Mouse (Mus musculus) gastrocnemius, postnatal 10 days (tissue): ENCODE results near the gene Asb10. TPM values are rescaled to one million over a fixed set of nuclear protein-coding genes. Genes with fewer than 3 reads are reported as not detected.
A peak's percentile ranks its signal among the peaks of the same experiment; 100 is the strongest.
"Not testable (repeated sequence)": the region's sequence is repeated elsewhere in the genome, so short reads cannot be mapped to it uniquely, and the experiment has no call there.

Source experiments
- DNase-seq: peaks from one replicate; pipeline ENCODE4 v3.0.0; 2021; ENCODE audit warnings: mixed read lengths
- long read RNA-seq, 2 experiments: library from polyadenylated mRNA; stranded (forward); transcript quantifications; one replicate each; pipeline ENCODE4 v2.0.0; 2021
- total RNA-seq, 2 experiments: library from RNA; stranded (reverse); gene quantifications; 2 replicates each; pipeline ENCODE4 v1.2.3; 2021

Gene Asb10
- 10 to 100 TPM; 31.3 to 37.4 TPM for total RNA-seq
- long read RNA-seq, experiment 1, transcript Asb10-201 (6 exons, 2,327 nt), result major isoform, 19 of 31 reads
- long read RNA-seq, experiment 1, partial matches to known transcripts, result 6 of 31 reads
- long read RNA-seq, experiment 1, other reads (novel, unspliced or antisense), result 6 of 31 reads
- long read RNA-seq, experiment 2, transcript Asb10-201 (6 exons, 2,327 nt), result major isoform, 36 of 53 reads
- long read RNA-seq, experiment 2, partial matches to known transcripts, result 7 of 53 reads
- long read RNA-seq, experiment 2, other reads (novel, unspliced or antisense), result 10 of 53 reads

DNA sequence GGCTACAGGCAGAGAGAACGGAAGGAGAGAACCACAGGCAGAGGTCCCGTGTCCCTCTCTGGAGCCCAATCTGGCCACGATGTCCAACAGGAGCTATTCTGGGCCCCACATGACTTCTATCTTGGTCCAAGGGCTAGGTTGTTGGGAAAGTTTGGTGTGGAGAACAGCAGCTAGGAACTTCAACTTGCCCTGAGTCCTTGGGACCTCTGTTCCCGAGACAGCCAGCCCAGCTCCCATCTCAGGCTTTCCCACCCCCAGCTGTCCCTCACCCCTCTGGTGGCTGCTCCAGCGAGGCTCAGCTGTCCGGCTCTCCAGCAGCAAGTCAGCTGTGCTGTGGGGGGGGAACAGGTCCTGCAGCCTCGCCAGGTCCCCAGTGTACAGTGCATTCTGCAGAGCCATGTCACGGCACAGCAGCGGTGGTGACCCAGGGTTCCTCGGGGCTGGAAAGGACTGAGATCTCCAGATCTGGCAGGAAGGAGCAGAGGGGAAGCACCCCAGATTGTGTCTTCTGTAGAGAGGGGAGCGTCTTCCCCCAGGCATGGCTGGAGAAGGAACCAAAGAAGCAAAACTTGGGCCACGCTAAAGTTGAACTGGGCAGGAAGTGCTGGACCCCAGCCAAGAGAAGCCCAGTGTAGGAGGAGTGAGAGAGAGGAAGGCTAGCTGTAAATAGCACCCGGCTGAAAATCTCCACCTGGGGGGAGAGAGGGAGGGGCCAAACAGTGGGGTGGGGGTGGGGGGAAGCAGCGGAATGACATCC, at the start of gene Asb10:
TSS of gene Asb10 (minus strand) at position 592 of the 757 bp plus-strand sequence.
- peak; percentile 79 for DNase-seq

DNA sequence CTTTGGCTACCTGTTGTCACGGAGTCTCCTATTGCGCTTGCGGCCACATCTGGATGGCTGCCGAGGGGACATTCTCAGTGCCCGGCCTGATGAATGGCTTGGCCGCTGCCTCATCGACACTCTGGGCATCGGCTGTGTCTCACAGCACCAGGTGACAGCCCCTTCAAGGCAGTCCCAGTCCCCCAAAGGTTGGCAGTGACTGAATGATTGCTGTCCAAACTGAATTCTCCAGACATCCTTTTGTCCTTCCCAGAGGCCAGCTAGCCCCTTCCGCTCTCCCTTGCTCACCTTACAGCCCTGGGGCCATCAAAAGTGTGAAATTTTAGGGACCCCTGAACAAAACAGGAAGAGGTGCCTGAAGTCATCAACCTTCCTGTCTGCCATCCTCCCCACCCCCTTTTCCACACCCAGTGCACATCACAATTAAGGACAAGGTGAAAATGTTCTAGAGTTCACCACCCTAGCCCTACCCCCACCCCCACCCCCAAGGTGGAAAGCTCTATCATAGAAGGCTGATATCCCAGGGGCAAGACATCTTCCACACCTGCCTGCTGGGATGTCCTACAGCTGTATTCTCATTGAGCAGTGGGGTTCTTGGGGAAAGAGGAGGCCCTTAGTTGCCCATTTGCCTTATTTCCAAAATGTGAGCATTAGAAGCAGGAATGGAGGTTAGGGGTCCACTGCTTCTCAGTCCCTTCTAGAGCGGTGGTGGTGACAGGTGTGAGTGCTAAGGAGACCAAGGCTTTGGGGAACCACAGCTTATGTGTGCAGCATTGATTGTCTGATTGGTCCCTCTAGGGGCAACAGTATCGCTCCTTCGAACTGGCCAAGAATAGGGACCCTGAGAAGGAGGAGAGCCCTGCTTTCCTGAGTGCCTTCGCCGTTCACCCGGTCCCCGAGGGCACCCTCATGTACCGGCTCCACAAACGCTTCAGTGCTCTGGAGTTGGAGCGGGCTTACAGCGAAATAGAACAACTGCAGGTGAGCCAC, 49.0 kb upstream of the Asb10 start:
- DNase-seq, result no peak

DNA sequence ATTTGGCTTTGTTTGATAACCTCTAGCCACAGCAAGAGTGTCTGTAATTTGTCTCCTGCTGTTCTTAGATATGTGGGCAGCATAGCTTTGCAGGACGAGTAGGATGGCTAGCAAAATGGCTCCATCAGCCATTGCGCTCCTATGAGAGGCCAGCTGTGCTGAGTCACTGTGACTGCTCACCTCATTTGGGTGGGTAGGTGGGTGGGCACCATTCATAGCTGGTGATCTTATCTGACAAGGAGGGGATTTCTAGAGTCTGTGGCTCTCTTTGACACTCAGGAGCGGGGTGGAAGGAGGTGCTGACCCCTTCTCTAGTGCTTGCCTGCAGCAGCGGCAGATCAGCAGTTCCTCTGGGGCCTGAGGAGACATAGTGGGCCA, 46.4 kb upstream of the Asb10 start:
- no peak for DNase-seq

DNA sequence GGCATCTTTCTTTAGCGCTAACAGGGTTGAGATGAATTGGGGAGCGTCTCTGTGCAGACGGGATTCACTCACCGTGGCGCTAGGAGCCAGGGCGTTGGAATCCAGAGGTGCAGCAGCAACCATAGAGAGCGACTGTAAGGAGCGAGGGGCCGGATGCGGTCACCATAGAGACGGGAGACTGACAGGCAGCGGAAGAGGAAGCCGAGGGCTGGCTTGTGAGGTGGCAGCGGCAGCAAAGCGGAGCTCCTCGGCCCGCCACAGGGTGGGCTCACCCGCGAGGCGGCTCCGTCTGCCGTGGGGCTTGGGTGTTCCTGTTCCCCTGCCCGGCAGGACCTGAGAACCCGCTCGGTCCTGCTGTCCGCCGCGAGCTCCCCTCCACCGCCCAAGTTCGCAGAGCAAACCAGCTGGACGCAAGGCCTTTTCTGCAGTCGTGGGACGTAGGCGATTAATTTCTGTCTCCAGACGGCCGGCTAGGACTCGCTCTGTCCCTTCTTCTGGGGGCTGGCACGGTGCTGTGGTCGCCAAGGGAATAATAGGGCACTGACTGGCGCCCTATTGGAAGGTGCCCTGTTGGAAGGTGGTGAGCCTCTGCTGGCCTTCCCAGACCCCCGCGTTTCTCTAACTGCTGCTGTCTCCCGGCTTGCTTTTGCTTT, 45.9 kb upstream of the Asb10 start, which contains the start of gene Chpf2:
TSS of gene Chpf2 (plus strand) at position 195 of the 653 bp plus-strand sequence.
- peak; percentile 73 for DNase-seq

DNA sequence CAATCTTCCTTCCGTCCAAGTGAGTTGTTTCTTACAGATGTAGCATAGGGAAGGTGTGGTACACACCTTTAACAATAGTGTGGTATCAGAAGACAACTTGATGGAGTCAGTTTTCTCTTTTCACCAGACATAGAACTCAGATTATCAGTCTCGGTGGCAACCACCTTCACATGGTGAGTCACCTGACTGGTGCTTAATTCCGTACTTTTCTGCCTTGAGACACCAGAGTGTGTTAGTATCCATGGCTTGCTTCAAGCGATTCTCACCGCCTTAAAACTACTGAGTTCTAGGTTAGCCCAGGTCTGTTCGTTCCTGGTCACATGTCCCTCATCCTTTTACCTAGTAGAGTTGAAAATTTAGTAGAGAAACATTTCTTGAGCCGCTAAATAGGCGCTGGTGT, 45.3 kb upstream of the Asb10 start:
- no peak for DNase-seq

DNA sequence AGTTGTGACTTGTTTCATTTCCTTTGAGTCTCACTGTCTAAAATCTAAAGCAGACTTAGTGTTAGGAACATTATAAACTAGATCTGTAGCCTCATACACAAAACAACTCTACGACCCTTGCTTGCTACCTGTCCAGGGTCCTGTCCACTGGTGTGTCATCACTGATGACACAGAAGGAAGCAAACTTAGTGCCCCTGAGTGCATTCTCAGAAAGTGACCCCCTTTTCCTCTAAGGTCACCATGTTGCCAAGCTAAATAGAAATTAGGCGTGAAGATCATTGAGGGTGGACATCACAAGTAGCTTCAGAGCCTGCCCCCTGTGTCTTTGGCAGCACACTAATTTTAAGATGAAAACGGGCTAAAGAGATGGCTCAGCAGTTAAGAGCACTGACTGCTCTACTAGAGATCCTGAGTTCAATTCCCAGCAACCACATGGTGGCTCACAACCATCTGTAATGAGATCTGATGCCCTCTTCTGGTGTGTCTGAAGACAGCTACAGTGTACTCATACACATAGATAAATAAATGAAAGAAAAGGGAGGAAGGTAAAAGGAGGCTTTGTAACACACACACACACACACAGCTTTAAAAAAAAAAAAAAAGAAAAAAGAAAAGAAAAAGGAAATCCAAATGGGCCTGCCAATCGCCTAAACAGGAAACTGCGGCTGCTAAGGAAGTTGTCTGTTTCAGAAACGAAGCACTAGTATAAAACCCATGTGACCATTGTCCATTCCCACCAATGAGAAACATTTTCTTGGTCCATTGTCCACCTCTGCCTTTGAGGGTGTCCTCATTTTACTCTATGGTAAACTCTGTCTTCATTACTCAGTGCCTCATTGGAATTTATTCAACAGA, 37.6 kb upstream of the Asb10 start:
- no peak for DNase-seq

- peak; percentile 100 for DNase-seq
These were observed 36.6 kb upstream of the Asb10 start, which contains the start of gene Abcf2 for GRCm38 (mm10) chr5:24577183-24577929. Gene Abcf2 (minus strand): TSS chr5:24577467.

GRCm38 (mm10) chr5:24576801-24577182, 36.0 kb upstream of the Asb10 start:
- DNase-seq, result peak; percentile 49

GRCm38 (mm10) chr5:24575948-24576347, 35.2 kb upstream of the Asb10 start:
- DNase-seq, result no peak

DNA sequence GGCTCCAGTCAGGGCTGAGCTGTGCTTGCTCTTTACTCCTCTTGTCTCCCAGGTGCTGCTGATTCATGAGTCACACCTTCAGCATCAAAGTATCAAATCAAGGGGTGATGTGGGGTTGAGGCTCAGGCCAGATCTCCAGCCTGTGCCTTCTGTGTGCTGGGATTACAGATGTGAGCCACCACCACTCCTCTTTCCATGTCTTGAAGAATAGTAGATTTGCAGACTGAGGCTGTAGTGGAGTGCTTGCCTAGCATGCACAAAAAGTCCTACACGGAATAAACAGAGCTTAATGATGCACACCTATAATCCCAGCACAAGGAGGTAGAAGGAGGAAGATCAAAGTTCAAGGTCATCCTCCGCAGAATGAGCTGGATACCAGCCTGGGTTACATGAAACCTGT, 15.9 kb upstream of the Asb10 start, which contains the start of gene 4931409K22Rik:
TSS of gene 4931409K22Rik (minus strand) at position 101 of the 400 bp plus-strand sequence.
- DNase-seq, result no peak

GRCm38 (mm10) chr5:24555335-24555734, 14.6 kb upstream of the Asb10 start:
- not testable (repeated sequence) for DNase-seq

GRCm38 (mm10) chr5:24553621-24554244, 13.0 kb upstream of the Asb10 start:
- no peak for DNase-seq

DNA sequence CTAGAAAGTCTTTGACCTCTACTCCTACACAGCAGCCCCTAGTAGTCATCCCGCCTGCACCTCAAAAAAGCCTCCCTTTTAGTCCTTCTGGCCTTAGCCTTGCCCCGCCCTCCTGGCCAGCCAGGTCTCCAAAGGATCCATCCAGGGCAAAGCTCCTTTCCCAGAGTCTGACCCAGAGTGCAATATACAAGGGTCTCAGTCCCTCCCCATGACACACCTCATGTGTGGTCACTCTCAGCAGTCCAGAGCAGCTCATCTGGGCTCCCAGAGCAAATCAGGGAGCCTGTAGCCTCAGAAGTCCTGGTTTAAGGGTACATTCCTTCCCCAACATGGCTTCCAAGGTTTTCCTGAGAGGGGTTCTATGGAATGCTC, 10.5 kb upstream of the Asb10 start:
- DNase-seq, result no peak

DNA sequence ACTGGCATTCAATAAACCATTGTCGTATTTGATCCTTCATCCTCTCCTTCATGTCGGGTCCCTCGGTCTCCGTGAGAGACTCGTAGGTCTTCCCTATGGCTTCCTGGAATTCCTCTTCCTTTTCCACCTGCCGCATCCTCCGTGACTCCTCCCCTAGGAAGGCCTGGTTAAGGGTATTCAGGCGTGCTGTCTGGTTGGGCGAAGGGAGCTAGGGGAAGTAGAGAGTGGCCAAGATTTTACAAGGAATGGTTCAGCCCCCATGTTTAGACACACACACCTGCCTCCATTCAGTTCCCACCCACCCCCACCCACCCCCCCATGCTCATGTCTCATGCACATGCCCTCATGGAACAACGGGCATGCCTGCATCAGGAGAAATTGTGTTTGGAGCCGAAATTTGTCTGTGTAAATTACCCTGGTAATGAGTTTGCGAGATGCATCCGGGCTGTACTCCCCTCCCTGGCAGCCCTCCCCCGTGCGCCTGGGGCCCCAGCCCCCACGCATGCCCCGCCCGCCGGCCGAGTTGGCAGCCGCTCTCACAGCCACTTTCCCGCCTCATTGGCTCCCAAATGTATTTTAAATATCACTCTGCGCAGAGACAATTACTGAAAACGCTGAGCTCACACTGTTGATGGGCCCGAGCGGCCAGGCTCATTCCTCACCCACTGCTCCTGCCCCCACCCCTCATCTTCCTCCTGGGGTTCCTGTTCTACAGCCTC, 10.0 kb upstream of the Asb10 start:
- DNase-seq, result peak; percentile 53

- no peak for DNase-seq
These were observed 1.9 kb upstream of the Asb10 start for GRCm38 (mm10) chr5:24542643-24543042.

- DNase-seq, result no peak
These were observed 379 bp upstream of the Asb10 start for GRCm38 (mm10) chr5:24541144-24541569.

GRCm38 (mm10) chr5:24539571-24540296, 1.0 kb downstream of the Asb10 start:
- no peak for DNase-seq

DNA sequence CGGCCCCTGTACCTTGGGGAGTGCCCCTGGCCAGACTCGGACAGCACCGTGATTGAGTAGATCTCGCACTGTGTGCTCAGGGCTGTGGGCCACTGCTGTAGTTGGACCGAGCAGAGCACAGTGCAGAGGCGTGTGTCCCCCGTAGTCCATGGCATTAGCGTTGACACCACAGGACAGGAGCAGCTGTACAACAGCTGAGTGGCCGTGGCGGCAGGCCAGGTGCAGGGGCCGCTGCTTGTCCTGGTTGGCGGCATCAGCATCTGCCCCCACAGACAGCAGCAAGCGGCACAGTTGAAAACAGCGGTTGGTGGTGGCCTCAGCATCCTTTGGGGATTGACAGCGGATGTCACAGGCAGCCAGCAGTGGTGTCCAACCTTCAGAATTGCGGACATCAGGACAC, 3.2 kb downstream of the Asb10 start:
- peak; percentile 70 for DNase-seq
